Mouse (Mus musculus) intestine, embryonic 15.5 days (tissue): Measurements from ENCODE around the gene Ttc5. TPM values are rescaled to one million over a fixed set of nuclear protein-coding genes. Genes with fewer than 3 reads are reported as not detected.
A peak's percentile ranks its signal among the peaks of the same experiment; 100 is the strongest.

Experiments
- ATAC-seq: fragments of 200-750 bp; cut with Nextera tagmentation; 2 replicates; pipeline ENCODE4 v1.8.0; 2017; ENCODE audit warnings: moderate TSS enrichment, moderate library complexity
- H3K27ac ChIP-seq: fragments of 300-500 bp; sonication (generic); 2 replicates; pipeline ENCODE4 v1.5.1; 2015; ENCODE audit warnings: mild to moderate bottlenecking, inconsistent platforms
- H3K27me3 ChIP-seq: fragments of 300-500 bp; sonication (generic); replicated peaks from 2 replicates; pipeline ENCODE4 v1.6.1; 2015; ENCODE audit warnings: inconsistent platforms
- H3K36me3 ChIP-seq: fragments of 300-500 bp; sonication (generic); 2 replicates; pipeline ENCODE4 v1.6.1; 2015; ENCODE audit warnings: inconsistent platforms
- H3K4me1 ChIP-seq: fragments of 300-500 bp; sonication (generic); replicated peaks from 2 replicates; pipeline ENCODE4 v1.6.1; 2015; ENCODE audit warnings: inconsistent platforms
- H3K4me2 ChIP-seq: fragments of 300-500 bp; sonication (generic); replicated peaks from 2 replicates; pipeline ENCODE4 v1.6.1; 2015; ENCODE audit warnings: mild to moderate bottlenecking, inconsistent platforms
- H3K4me3 ChIP-seq: fragments of 300-500 bp; sonication (generic); replicated peaks from 2 replicates; pipeline ENCODE4 v1.5.1; 2015; ENCODE audit warnings: inconsistent platforms
- H3K9ac ChIP-seq: fragments of 300-500 bp; sonication (generic); 2 replicates; pipeline ENCODE4 v1.6.1; 2015; ENCODE audit warnings: inconsistent platforms
- H3K9me3 ChIP-seq: fragments of 300-500 bp; sonication (generic); 2 replicates; pipeline ENCODE4 v1.6.1; 2016; ENCODE audit warnings: inconsistent platforms
- WGBS: fragments of 180-500 bp; shearing (Covaris S2); methylation state at CpG from one replicate; pipeline ENCODE4 v1.1.7; 2015; 5-methylcytosine and 5-hydroxymethylcytosine counted together
- polyA plus RNA-seq: library from polyadenylated mRNA; unstranded; fragments of >200 nt; fragmentation: Nextera tagmentation; extraction: Ambion mirVana; gene quantifications from 2 replicates; pipeline ENCODE4 v1.2.1, GENCODE M21; 2015

The Ttc5 gene
- polyA plus RNA-seq, 1 experiment from 2014 or later, result 61.8 TPM

DNA sequence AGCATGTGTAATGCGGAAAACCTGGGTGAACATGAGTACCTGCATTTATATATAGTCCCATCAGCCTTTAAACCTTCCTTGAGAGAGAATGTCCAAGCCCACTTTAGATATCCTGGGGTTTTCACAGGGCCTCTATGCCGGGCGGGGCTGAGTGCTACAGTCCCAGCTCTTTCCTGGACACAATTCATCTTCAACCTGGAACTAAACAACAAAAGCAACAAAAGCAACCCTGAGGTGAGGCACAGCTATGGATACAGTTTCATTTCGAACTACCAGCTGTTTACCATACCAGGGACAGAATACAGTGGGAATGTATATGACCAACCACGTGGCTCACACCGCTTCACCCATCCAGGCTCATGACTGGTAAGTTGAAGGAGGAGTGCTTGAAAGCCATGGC, 17.1 kb upstream of the Ttc5 start:
- ATAC-seq, result no peak
- WGBS, result 86% methylated on average over 6 of the region's 6 CpGs
- Histone ChIP-seq H3K27ac (no peak overlapping the region), H3K27me3 (no peaks in the 10 kb centered on the region), H3K36me3 (no peaks in the 10 kb centered on the region), H3K4me2 (no peak overlapping the region), H3K9ac (no peak overlapping the region), H3K4me1 (0 out of 2 replicates have a peak, but pooled peaks cover 2% of the 10 kb centered on the region), H3K9me3 (no peaks in the 10 kb centered on the region), H3K4me3 (no peak overlapping the region)

DNA sequence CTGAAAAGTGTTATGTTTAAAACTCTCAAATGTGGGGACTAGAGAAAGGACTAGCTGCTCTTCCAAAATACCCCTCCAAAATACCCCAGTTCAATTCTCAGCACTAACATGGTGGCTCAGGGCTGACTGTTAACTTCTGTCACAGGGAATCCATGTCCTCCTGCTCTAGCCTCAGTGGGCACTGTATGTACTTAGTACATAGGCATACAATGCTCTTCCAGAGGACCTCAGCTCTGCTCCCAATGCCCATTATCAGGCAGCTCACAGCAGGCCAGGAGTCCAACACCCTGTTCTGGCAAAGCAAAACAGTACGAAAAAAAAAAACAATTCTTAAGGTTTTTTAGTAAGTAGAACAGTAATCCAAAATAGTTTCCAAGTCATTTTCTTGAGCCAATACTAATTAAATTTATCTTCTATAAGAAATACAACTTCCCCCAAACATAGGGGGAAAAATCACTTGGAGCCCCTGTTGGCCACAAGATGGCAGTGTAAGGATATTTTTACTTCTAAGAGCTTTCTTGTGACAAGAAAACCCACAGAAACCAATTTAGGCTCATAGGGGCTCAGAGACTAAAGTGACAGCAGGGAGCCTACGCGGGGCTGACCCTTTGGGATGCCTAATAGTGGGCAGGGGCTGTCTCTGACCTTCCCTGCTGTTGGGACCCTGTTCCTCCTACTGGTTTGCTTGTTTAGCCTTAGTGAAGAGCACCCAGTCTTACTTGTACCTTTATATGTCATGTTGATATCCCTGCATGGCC, 14.4 kb upstream of the Ttc5 start:
- no peak overlapping the region for H3K9ac ChIP-seq
- no peak overlapping the region for H3K27ac ChIP-seq
- no peak overlapping the region for H3K4me3 ChIP-seq
- H3K4me2 ChIP-seq, result no peak overlapping the region
- H3K27me3 ChIP-seq, result no peaks in the 10 kb centered on the region
- H3K36me3 ChIP-seq, result no peaks in the 10 kb centered on the region
- no peaks in the 10 kb centered on the region for H3K4me1 ChIP-seq
- ATAC-seq, result peak; percentile 49; the same call in 1 of the 2 replicates
- WGBS, result 4% methylated on average over 3 of the region's 3 CpGs
- no peaks in the 10 kb centered on the region for H3K9me3 ChIP-seq

DNA sequence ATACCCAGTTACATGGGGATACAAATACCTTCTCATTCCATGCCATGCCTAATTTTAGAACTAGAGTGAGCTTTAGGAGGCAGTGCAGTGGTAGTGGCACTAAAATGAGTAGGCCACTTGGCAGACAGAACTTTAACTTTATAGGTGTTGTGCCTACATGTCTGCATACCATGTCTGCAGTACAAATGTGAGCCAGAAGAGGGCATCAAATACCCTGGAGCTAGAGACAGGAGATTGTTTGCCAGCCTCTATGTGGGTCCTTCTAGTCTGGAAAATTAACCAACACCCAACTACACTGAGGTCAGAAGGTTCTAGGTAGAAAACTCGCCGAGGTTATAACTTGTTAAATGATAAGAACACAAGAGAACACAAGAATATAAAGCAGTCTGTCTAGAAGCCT, 13.2 kb upstream of the Ttc5 start:
- no peaks in the 10 kb centered on the region for H3K27me3 ChIP-seq
- no peaks in the 10 kb centered on the region for H3K36me3 ChIP-seq
- no peak for ATAC-seq
- no peaks in the 10 kb centered on the region for H3K4me1 ChIP-seq
- 67% methylated on average over 2 of the region's 2 CpGs for WGBS
- H3K27ac ChIP-seq, result no peak overlapping the region
- no peak overlapping the region for H3K4me3 ChIP-seq
- no peaks in the 10 kb centered on the region for H3K9me3 ChIP-seq
- H3K4me2 ChIP-seq, result no peak overlapping the region
- H3K9ac ChIP-seq, result no peak overlapping the region

DNA sequence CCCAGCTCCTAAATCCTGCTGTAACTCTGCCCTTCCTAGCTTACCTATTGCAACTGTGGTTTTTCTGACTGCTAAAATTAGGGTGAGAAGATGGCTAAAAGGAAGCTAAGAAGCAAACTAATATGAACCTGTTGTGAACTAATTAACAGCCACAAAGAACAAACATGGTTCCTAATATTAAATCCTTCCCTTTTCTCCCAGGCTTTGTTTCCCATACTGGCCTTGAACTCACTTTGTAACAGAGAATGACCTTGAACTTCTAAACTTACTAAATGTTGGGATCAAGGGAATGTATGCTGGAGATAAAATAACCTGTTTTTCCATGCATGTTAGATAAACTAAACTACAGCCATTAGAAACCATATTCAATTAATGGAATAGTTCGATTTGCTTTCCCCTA, 11.1 kb upstream of the Ttc5 start:
- WGBS, result 90% methylated on average over 1 of the region's 1 CpGs
- ATAC-seq, result no peak
- H3K9me3 ChIP-seq, result no peaks in the 10 kb centered on the region
- H3K4me2 ChIP-seq, result no peak overlapping the region
- no peaks in the 10 kb centered on the region for H3K4me1 ChIP-seq
- H3K36me3 ChIP-seq, result no peaks in the 10 kb centered on the region
- H3K27me3 ChIP-seq, result no peaks in the 10 kb centered on the region
- H3K27ac ChIP-seq, result no peak overlapping the region
- H3K4me3 ChIP-seq, result no peak overlapping the region
- H3K9ac ChIP-seq, result no peak overlapping the region

DNA sequence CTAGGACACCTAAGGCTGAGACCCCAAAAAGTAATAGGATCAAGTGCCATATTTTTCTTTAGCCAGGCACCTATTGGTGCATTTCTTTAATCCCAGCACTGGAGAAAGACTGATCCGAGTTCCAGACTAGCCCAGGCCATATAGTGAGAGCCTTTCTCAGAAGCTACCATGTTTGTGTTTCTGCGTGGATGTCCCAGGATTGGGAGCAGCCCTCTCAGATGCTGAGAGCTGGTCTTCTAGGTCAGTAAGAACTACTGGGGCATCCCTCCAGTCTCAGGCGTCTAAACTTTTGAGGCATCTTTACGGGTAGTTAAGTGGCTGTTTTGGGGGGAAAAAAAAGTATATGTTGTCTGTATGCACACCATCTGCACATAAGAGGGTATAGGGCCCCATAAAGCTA, 10.6 kb upstream of the Ttc5 start:
- Histone ChIP-seq H3K4me2 (no peak overlapping the region), H3K27me3 (no peaks in the 10 kb centered on the region), H3K36me3 (no peaks in the 10 kb centered on the region), H3K4me1 (no peaks in the 10 kb centered on the region), H3K4me3 (no peak overlapping the region), H3K9me3 (no peaks in the 10 kb centered on the region), H3K9ac (no peak overlapping the region), H3K27ac (no peak overlapping the region)
- 87% methylated on average over 4 of the region's 4 CpGs for WGBS
- no peak for ATAC-seq

DNA sequence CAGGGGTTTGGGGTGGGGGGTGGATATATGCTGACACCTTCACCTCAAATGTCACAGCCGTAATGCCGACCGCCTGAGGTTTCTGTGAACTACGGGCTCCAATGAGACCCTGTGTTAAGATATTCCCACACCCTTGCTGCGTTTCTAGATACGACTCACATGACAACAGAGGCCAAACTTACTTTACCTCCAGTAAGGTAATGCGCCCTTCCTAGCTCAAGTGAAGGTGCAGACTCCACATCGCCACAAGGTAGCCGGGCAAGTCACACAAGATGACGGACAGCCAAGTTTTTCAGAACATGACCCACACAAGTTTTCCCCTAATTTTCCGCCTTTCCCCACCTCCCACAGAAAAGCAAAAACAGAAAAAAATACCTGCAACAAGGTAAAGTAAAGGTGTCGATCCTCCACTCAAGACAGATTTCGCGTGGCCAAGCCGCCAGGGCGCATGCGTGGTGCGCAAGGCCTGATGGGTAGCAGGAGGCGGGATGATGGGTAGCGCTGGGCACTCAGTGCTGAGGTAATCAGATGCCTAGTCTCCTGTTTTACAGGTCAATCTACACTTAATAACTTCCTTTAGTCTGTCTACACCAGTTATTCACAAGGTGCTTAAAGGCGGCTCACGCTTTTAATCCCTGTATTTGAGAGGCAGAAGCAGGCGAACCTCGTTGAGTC, 10.1 kb upstream of the Ttc5 start:
- Histone ChIP-seq H3K9me3 (no peaks in the 10 kb centered on the region), H3K27me3 (no peaks in the 10 kb centered on the region), H3K9ac (no peak overlapping the region), H3K4me1 (no peaks in the 10 kb centered on the region), H3K36me3 (no peaks in the 10 kb centered on the region), H3K4me2 (no peak overlapping the region), H3K4me3 (no peak overlapping the region), H3K27ac (no peak overlapping the region)
- no peak for ATAC-seq
- WGBS, result 92% methylated on average over 24 of the region's 24 CpGs

DNA sequence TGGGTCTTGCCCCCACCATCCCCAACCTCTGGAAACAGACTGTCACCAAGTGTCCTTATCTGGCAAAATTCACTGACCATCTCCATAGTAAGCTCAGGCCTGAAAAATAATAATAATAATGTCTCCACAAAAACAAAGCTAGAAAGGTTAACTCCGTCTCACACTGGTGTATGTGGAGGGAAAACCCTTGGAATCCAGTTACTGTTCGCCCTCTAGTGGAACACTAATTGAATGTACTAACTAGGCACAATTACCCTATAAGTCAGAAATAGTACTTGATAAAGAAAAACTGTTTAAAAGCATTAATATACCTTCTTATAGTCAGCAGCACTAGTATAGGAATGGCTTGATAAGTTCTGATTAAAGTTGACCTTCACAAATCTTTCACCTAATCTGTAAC, 2.8 kb upstream of the Ttc5 start:
- Histone ChIP-seq H3K4me3 (no peak overlapping the region), H3K36me3 (no peaks in the 10 kb centered on the region), H3K4me1 (peaks cover 5% of the 10 kb centered on the region), H3K9ac (no peak overlapping the region), H3K4me2 (no peak overlapping the region), H3K27ac (no peak overlapping the region), H3K27me3 (no peaks in the 10 kb centered on the region), H3K9me3 (no peaks in the 10 kb centered on the region)
- WGBS, result 10% methylated on average over 2 of the region's 2 CpGs
- no peak for ATAC-seq

DNA sequence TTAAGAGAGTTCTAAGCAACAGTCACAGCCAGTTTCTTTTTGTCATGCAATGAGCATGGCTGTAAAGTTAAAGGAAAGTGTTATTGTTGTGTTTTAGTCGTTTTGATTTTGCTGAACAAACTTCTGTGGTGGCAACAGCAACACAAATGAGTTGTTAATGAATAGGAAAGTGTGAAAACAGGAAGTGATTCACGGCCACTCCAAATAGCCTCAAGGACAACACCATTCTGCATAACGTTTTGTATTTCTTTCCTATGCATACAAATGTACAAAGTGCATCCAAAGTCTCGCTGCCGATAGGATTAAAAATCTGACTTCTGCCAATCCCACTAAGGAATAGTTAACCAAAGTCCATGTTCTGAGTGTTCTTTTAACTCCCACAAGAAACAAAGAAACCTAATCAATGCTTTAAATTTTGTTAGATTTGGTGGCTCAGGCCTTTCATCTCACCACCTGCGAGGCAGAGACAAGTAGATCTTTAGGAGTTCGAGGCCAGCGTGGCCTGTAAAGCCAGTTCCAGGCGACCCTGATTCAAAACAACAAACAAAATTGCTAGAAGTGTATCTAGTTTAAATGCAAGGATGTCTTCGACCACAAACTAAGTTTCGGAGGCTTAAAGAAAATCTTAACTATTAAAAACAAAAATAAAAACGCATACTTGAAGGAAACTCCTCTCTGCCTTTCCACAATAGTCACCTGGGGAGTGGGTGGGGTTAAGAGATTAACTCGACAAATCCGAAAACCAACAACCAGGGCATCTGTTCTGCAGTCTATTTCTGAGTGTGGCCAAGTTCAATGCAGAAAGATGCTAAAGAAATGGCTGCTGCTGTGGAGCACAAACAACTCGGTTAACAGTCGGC, 698 bp downstream of the Ttc5 start:
- Histone ChIP-seq H3K4me3 (peak overlapping the region; percentile 79), H3K4me2 (peak overlapping the region; percentile 62), H3K9ac (peak overlapping the region; percentile 69), H3K4me1 (peaks cover 5% of the 10 kb centered on the region), H3K36me3 (peaks cover 14% of the 10 kb centered on the region; the same call in 1 of the 2 replicates), H3K27me3 (no peaks in the 10 kb centered on the region), H3K9me3 (no peaks in the 10 kb centered on the region), H3K27ac (0 out of 2 replicates have a peak overlapping the region, but pooled peaks have one; percentile 51)
- peak; percentile 64 for ATAC-seq
- 22% methylated on average over 16 of the region's 16 CpGs for WGBS

DNA sequence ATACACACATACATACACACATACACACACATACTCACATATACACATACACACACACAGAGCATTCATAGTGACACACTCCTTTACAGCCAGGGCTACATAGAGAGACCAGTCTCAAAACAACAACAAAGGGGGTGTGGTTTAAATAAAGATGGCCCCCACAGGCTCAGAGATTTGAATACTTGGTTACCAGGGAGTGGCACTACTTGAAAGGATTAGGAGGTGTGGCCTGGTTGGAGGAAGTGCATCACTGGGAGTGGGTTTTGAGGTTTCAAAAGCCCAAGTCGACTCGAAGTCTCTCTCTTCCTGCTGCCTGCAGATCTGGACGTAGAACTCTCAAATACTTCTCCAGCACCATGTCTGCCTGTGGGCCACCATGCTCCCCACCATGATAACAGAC, 3.2 kb downstream of the Ttc5 start:
- H3K4me1 ChIP-seq, result peaks cover 5% of the 10 kb centered on the region
- no peaks in the 10 kb centered on the region for H3K9me3 ChIP-seq
- 93% methylated on average over 3 of the region's 3 CpGs for WGBS
- H3K4me3 ChIP-seq, result no peak overlapping the region
- H3K4me2 ChIP-seq, result no peak overlapping the region
- no peak for ATAC-seq
- H3K27ac ChIP-seq, result no peak overlapping the region
- H3K36me3 ChIP-seq, result peaks cover 23% of the 10 kb centered on the region
- no peaks in the 10 kb centered on the region for H3K27me3 ChIP-seq
- H3K9ac ChIP-seq, result no peak overlapping the region

DNA sequence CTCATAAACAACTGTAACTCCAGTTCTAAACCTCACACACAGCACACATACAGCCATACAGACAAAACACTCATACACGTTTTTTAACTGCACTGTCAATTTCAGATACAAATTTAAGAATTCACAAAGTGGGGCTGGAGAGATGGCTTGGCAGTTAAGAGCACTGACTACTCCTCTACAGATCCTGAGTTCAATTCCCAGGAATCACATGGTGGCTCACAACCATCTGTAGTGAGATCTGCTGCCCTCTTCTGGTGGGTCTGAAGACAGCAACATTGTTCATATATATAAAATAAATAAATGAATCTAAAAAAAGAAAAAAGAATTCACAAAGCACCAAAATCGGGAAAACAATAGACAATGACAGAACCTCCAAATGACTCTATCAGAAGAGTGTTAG, 14.0 kb downstream of the Ttc5 start:
- no peak overlapping the region for H3K4me3 ChIP-seq
- H3K9ac ChIP-seq, result no peak overlapping the region
- H3K27ac ChIP-seq, result no peak overlapping the region
- H3K27me3 ChIP-seq, result no peaks in the 10 kb centered on the region
- peaks cover 28% of the 10 kb centered on the region for H3K36me3 ChIP-seq
- 87% methylated on average over 2 of the region's 2 CpGs for WGBS
- ATAC-seq, result no peak
- H3K4me1 ChIP-seq, result no peaks in the 10 kb centered on the region
- H3K9me3 ChIP-seq, result no peaks in the 10 kb centered on the region
- no peak overlapping the region for H3K4me2 ChIP-seq

DNA sequence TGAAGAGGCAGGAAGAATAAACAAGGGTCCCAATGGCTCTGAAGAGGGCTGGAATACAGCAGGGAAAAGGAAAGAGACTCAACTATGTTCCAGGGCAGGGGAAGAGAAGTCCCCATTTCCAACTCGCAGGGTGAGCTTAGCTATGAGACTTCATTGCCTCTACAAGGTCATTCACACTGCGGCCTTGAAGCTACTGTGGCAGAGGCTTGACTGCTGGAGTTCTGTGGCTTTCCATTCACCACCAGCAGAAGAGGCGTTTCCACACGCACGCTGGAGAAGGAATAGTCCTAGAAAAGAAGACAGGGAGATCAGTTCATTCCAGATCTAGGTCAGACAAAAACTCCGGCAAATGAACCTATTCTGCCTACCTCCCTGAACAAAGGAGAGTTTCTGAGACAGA, 19.6 kb downstream of the Ttc5 start:
- Histone ChIP-seq H3K36me3 (peaks cover 16% of the 10 kb centered on the region), H3K4me3 (no peak overlapping the region), H3K27ac (no peak overlapping the region), H3K9me3 (no peaks in the 10 kb centered on the region), H3K4me1 (no peaks in the 10 kb centered on the region), H3K9ac (no peak overlapping the region), H3K4me2 (no peak overlapping the region), H3K27me3 (no peaks in the 10 kb centered on the region)
- 92% methylated on average over 6 of the region's 6 CpGs for WGBS
- ATAC-seq, result no peak

DNA sequence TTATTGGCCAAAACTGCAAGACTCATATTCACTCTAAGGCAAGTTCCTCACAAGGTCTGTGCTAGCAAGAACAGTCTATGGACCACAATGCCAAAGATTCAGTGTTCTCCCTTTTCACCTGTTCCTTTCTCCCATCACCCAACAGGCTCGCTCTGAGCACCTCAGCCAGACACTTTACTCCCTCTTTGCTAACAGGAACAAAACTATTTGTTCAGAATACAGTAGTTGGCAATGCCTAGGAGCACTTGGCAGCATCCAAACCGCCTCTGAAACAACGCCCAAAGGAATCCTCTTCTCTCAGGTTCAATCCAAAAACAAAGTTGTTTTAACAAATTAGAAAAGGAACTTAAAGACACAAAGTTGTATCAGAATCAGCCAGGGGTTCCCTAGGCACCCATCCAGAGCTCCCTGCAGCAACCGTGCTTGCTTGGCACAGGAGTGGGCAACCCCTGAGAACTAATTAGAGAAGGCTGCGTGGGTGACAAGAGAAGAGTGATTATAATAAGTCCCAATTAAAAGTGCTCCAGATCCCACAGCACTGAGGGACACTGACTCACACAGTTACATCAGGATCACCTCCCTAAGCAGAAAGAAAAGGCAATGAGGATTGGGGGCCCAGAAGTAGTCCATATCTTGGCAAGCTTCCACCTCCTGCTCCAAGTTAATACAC, 26.8 kb downstream of the Ttc5 start:
- ATAC-seq, result no peak
- H3K27me3 ChIP-seq, result no peaks in the 10 kb centered on the region
- no peak overlapping the region for H3K4me3 ChIP-seq
- H3K4me2 ChIP-seq, result no peak overlapping the region
- peaks cover 3% of the 10 kb centered on the region; the same call in 1 of the 2 replicates for H3K36me3 ChIP-seq
- H3K4me1 ChIP-seq, result no peaks in the 10 kb centered on the region
- H3K9ac ChIP-seq, result no peak overlapping the region
- H3K27ac ChIP-seq, result no peak overlapping the region
- WGBS, result 79% methylated on average over 5 of the region's 5 CpGs
- no peaks in the 10 kb centered on the region for H3K9me3 ChIP-seq
